Mouse (Mus musculus): Measurements from ENCODE around the gene Ankrd33b. TPM values are rescaled to one million over a fixed set of nuclear protein-coding genes. Genes with fewer than 3 reads are reported as not detected.

The Ankrd33b gene
- total and polyA plus RNA-seq, 3 experiments, result 50.0 to 69.6 (median 60.3) TPM

DNA sequence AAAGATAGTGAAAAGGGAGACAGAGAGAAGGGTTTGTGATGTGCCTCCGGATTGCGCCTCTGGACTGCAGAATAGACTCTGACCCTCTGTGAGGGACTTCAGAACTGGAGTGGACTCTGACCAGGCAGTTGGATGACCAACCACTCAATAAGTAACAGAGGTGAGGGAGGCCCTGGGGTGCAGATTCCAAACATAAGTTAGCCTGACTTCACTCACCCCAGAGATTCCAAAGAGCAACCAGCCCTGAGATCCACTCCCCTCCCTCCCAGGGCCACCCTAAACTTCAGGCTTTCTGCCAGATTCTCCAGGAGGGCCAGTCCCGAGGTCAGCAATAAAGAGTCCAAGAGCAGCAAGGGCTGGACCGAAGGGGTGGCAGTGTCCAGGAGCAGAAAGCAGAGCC is 40.0 kb upstream of the Ankrd33b start:
- Histone ChIP-seq H3K9me3 (replicated peaks; ENCODE audit: low read length) (no peaks in the 10 kb centered on the region), H3K27ac (ENCODE audit: insufficient read depth, low read depth) (no peak overlapping the region), H3K9ac (ENCODE audit: insufficient read depth, low read depth) (no peak overlapping the region), H3K79me2 (replicated peaks; ENCODE audit: control insufficient read depth, extremely low read depth, insufficient read depth, poor library complexity, severe bottlenecking) (no peaks in the 10 kb centered on the region), H3K27me3 (replicated peaks) (no peaks in the 10 kb centered on the region), H3K4me2 (ENCODE audit: insufficient read depth, low read depth, poor library complexity, severe bottlenecking) (no peak overlapping the region), H3K36me3 (replicated peaks in 1 of 2; ENCODE audit: control insufficient read depth in 1 of 2, insufficient read depth in 1 of 2, low read length in 1 of 2) (no peaks in the 10 kb centered on the region), H3K4me1 (ENCODE audit: control insufficient read depth in 1 of 2, insufficient read depth in 2 of 2) (peaks cover 18 to 30% of the 10 kb centered on the region in 2 experiments), H3K4me3 (replicated peaks in 1 of 3; ENCODE audit: low read depth in 2 of 3, low read length in 2 of 3, poor library complexity in 1 of 3) (no peak overlapping the region)
- in situ Hi-C loops (cut with MboI; ENCODE audit: low pct_ligation_motif_present, low pct_unique_long_range_greater_than_20kb, low sequenced_read_pairs), result no loop called here
- no peak for DNase-seq (ENCODE audit: extremely low read depth)
- TF ChIP-seq ETS1 (conservative IDR thresholded peaks at IDR 0.05; ENCODE audit: low read depth, low read length), result no peak
- no peak for TF ChIP-seq SMC3 (IDR thresholded peaks at IDR 0.05; ENCODE audit: low read depth, low read length)
- TF ChIP-seq USF1 (IDR thresholded peaks at IDR 0.05; ENCODE audit: low read depth, low read length), result no peak
- TF ChIP-seq MEF2A (IDR thresholded peaks at IDR 0.05; ENCODE audit: borderline replicate concordance, low read depth, low read length), result no peak
- TF ChIP-seq RAD21 (IDR thresholded peaks at IDR 0.05; ENCODE audit: low read depth, low read length), result no peak
- no peak for TF ChIP-seq EP300 (IDR thresholded peaks at IDR 0.05; ENCODE audit: low read length)
- no peak for TF ChIP-seq CHD2 (IDR thresholded peaks at IDR 0.05; ENCODE audit: low read length)
- no peak for TF ChIP-seq ZC3H11A (IDR thresholded peaks at IDR 0.05; ENCODE audit: low read depth, low read length)
- TF ChIP-seq POLR2A (IDR thresholded peaks at IDR 0.05; ENCODE audit: low read depth, low read length), result no peak
- no peak for TF ChIP-seq TCF12 (IDR thresholded peaks at IDR 0.05; ENCODE audit: low read depth, low read length)
- TF ChIP-seq MAZ (IDR thresholded peaks at IDR 0.05; ENCODE audit: low read depth, low read length), result no peak
- TF ChIP-seq TBP (conservative IDR thresholded peaks at IDR 0.05; ENCODE audit: low read depth, low read length), result no peak
- TF ChIP-seq UBTF (IDR thresholded peaks at IDR 0.05; ENCODE audit: low read depth, low read length), result no peak
- dilution Hi-C loops (cut with MboI; ENCODE audit: extremely low pct_ligation_motif_present, extremely low pct_unique_long_range_greater_than_20kb, low sequenced_read_pairs), result no loop called here

DNA sequence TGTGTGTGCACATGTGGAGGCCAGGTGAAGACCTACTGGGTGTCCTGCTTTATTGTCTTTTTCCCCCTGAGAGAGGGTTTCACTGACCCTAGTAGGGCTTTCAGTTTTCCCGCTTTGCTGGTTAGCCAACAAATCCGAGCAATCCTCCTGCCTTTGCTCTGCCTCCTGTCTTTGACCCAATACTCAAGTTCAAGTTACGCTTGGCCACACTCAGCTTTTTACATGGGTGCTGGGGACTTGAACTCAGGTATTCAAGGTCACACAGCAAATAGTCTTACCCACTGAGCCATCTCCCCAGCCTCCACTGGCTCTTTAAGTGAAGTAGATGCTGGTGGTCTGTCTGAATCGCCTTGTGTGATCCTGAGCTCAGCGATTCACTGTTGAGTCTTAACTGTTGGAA is 39.4 kb upstream of the Ankrd33b start:
- no peaks in the 10 kb centered on the region for H3K36me3 ChIP-seq (replicated peaks in 1 of 2; ENCODE audit: control insufficient read depth in 1 of 2, insufficient read depth in 1 of 2, low read length in 1 of 2)
- H3K4me3 ChIP-seq (replicated peaks in 1 of 3; ENCODE audit: low read depth in 2 of 3, low read length in 2 of 3, poor library complexity in 1 of 3), result no peak overlapping the region
- no peak for DNase-seq (ENCODE audit: extremely low read depth)
- H3K27ac ChIP-seq (ENCODE audit: insufficient read depth, low read depth), result no peak overlapping the region
- H3K4me1 ChIP-seq (ENCODE audit: control insufficient read depth in 1 of 2, insufficient read depth in 2 of 2), result peaks cover 14 to 24% of the 10 kb centered on the region in 2 experiments
- H3K9me3 ChIP-seq (replicated peaks; ENCODE audit: low read length), result no peaks in the 10 kb centered on the region
- no peaks in the 10 kb centered on the region for H3K79me2 ChIP-seq (replicated peaks; ENCODE audit: control insufficient read depth, extremely low read depth, insufficient read depth, poor library complexity, severe bottlenecking)
- no peaks in the 10 kb centered on the region for H3K27me3 ChIP-seq (replicated peaks)
- in situ Hi-C loops (cut with MboI; ENCODE audit: low pct_ligation_motif_present, low pct_unique_long_range_greater_than_20kb, low sequenced_read_pairs) (no loop called here), dilution Hi-C loops (cut with MboI; ENCODE audit: extremely low pct_ligation_motif_present, extremely low pct_unique_long_range_greater_than_20kb, low sequenced_read_pairs) (no loop called here)
- no peak overlapping the region for H3K4me2 ChIP-seq (ENCODE audit: insufficient read depth, low read depth, poor library complexity, severe bottlenecking)
- H3K9ac ChIP-seq (ENCODE audit: insufficient read depth, low read depth), result no peak overlapping the region
- no peak for TF ChIP-seq ZKSCAN1 (IDR thresholded peaks at IDR 0.05; ENCODE audit: borderline replicate concordance, low read depth, low read length)
- TF ChIP-seq GABPA (IDR thresholded peaks at IDR 0.05; ENCODE audit: insufficient replicate concordance, low read depth, low read length), result no peak
- TF ChIP-seq SMC3 (IDR thresholded peaks at IDR 0.05; ENCODE audit: low read depth, low read length), result no peak
- TF ChIP-seq JUN (IDR thresholded peaks at IDR 0.05; ENCODE audit: insufficient read depth, low read depth, low read length), result no peak
- no peak for TF ChIP-seq ZNF384 (IDR thresholded peaks at IDR 0.05; ENCODE audit: low read depth, low read length)
- no peak for TF ChIP-seq MAX (IDR thresholded peaks at IDR 0.05; ENCODE audit: low read length)
- no peak for TF ChIP-seq ZC3H11A (IDR thresholded peaks at IDR 0.05; ENCODE audit: low read depth, low read length)
